ENCODE assay signal across 8 mouse cellular contexts in genomic region chr19:5878362-5878722, GRCm38 (mm10). TPM values are rescaled to one million over a fixed set of nuclear protein-coding genes. Genes with fewer than 3 reads are reported as not detected.
DNase-seq lines count a peak whose midpoint lies in the region; ATAC-seq and TF ChIP-seq lines count a peak whose summit lies in the region.

No protein-coding gene starts in this region.

- CTCF ChIA-PET in Patski (lab: Charles Lee) = interaction anchor here (1.2 to 8.7 kb wide), 5 partner anchors 17 to 91 kb away, joined by 3 to 74 read pairs (median 5); no protein-coding TSS in a partner anchor

- no peak for TF ChIP-seq CTCF in Patski (IDR thresholded peaks at IDR 0.05)

- 70% methylated on average over 7 of the region's 7 CpGs for WGBS in hindbrain, embryonic 15.5 days
- WGBS in liver, embryonic 13.5 days (ENCODE audit: insufficient replicate concordance) = 48% methylated on average over 7 of the region's 7 CpGs
- WGBS in stomach, embryonic 14.5 days = 68% methylated on average over 7 of the region's 7 CpGs

- H3K9me3 ChIP-seq in hindbrain, embryonic 15.5 days = no peaks in the 10 kb centered on the region
- no peaks in the 10 kb centered on the region for H3K9me3 ChIP-seq in liver, embryonic 13.5 days (replicated peaks)
- no peaks in the 10 kb centered on the region for H3K9me3 ChIP-seq in stomach, embryonic 14.5 days (ENCODE audit: control insufficient read depth, low read depth, low read length)

- POLR2A ChIA-PET in Patski (lab: Charles Lee) = interaction anchor here (0.7 to 6.3 kb wide), 5 partner anchors 32 to 91 kb away, joined by 3 to 47 read pairs (median 15); no protein-coding TSS in a partner anchor

- peak; percentile 53 to 57 for DNase-seq in cerebellum, postnatal 10 days
- DNase-seq in cerebellum, postnatal 4 days (ENCODE audit: low spot score in 2 of 2) = no peak
- DNase-seq in Patski (ENCODE audit: low read depth, low spot score) = no peak
- no peak for DNase-seq in liver, embryonic 13.5 days
- no peak for DNase-seq in frontal cortex, adult 2 months (ENCODE audit: extremely low spot score in 1 of 2, low spot score in 1 of 2)

- H3K27ac ChIP-seq in hindbrain, embryonic 15.5 days (replicated peaks) = no peak overlapping the region
- peak overlapping the region; percentile 81 for H3K27ac ChIP-seq in liver, embryonic 13.5 days
- no peak overlapping the region for H3K27ac ChIP-seq in stomach, embryonic 14.5 days (ENCODE audit: low read length)

- no peak overlapping the region for H3K9ac ChIP-seq in hindbrain, embryonic 15.5 days
- H3K9ac ChIP-seq in liver, embryonic 13.5 days = peak overlapping the region; percentile 58
- H3K9ac ChIP-seq in stomach, embryonic 14.5 days (replicated peaks; ENCODE audit: low read depth, low read length) = 0 out of 2 replicates have a peak overlapping the region, but pooled peaks have one; percentile 18

- H3K27me3 ChIP-seq in Patski = no peaks in the 10 kb centered on the region
- no peaks in the 10 kb centered on the region for H3K27me3 ChIP-seq in hindbrain, embryonic 15.5 days
- H3K27me3 ChIP-seq in liver, embryonic 13.5 days = no peaks in the 10 kb centered on the region
- no peaks in the 10 kb centered on the region for H3K27me3 ChIP-seq in stomach, embryonic 14.5 days (ENCODE audit: control insufficient read depth, insufficient read depth, low read length)

- H3K4me2 ChIP-seq in hindbrain, embryonic 15.5 days = peak overlapping the region; percentile 4
- peak overlapping the region; percentile 46 for H3K4me2 ChIP-seq in liver, embryonic 13.5 days
- H3K4me2 ChIP-seq in stomach, embryonic 14.5 days (replicated peaks; ENCODE audit: low read depth, low read length) = 0 out of 2 replicates have a peak overlapping the region, but pooled peaks have one; percentile 10

- H3K4me3 ChIP-seq in hindbrain, embryonic 15.5 days = no peak overlapping the region
- peak overlapping the region; percentile 30 for H3K4me3 ChIP-seq in liver, embryonic 13.5 days (replicated peaks)
- H3K4me3 ChIP-seq in stomach, embryonic 14.5 days (ENCODE audit: low read depth, low read length) = no peak overlapping the region

- peaks cover 22% of the 10 kb centered on the region for H3K4me1 ChIP-seq in hindbrain, embryonic 15.5 days (replicated peaks)
- H3K4me1 ChIP-seq in liver, embryonic 13.5 days (replicated peaks) = peaks cover 82% of the 10 kb centered on the region
- peaks cover 11% of the 10 kb centered on the region; the same call in 1 of the 2 replicates for H3K4me1 ChIP-seq in stomach, embryonic 14.5 days (ENCODE audit: control insufficient read depth, insufficient read depth, low read length)

- in situ Hi-C loops in Patski (cut with MboI; ENCODE audit: low pct_unique_long_range_greater_than_20kb) = loop anchor here (5.0 kb wide), 1 partner anchor 86 kb away; no protein-coding TSS in a partner anchor

- peak; percentile 18 for ATAC-seq in Patski
- ATAC-seq in hindbrain, embryonic 15.5 days (ENCODE audit: low FRiP score, low read depth) = no peak
- ATAC-seq in liver, embryonic 13.5 days (ENCODE audit: low read depth) = no peak
- ATAC-seq in stomach, embryonic 14.5 days (ENCODE audit: insufficient number of reproducible peaks, insufficient read depth, low FRiP score, low read depth) = no peak
- no peak for ATAC-seq in granulocyte monocyte progenitor cell, adult 5-6 weeks (replicated peaks; ENCODE audit: poor library complexity, severe bottlenecking)

- H3K36me3 ChIP-seq in hindbrain, embryonic 15.5 days = no peaks in the 10 kb centered on the region
- no peaks in the 10 kb centered on the region for H3K36me3 ChIP-seq in liver, embryonic 13.5 days
- H3K36me3 ChIP-seq in stomach, embryonic 14.5 days (ENCODE audit: control insufficient read depth, insufficient read depth, low read length) = no peaks in the 10 kb centered on the region

RNA-seq across cellular contexts. Expression of gene Slc25a45, which starts 0.7 kb away (rescaled TPM):
- 7.1 TPM for polyA plus RNA-seq in Patski (2021)
- polyA plus RNA-seq in hindbrain, embryonic 15.5 days (2015; fragmentation: Nextera tagmentation; extraction: Ambion mirVana) = 2.6 TPM in 2 replicates
- polyA plus RNA-seq in liver, embryonic 13.5 days (2015; fragmentation: Nextera tagmentation; extraction: Ambion mirVana) = 5.7 and 6.8 TPM in 2 replicates
- polyA plus RNA-seq in stomach, embryonic 14.5 days (2014; fragmentation: Nextera tagmentation; extraction: Ambion mirVana) = 1.8 and 2.8 TPM in 2 replicates
- 7.8 and 8.7 TPM in 2 replicates for polyA plus RNA-seq in frontal cortex, adult 2 months (2012; rRNA removed)
- total RNA-seq in granulocyte monocyte progenitor cell, adult 5-6 weeks (2014; fragmentation: Nextera tagmentation) = 38.2 and 44.5 TPM in 2 replicates
- 35.5 and 35.6 TPM in 2 replicates for total RNA-seq in granulocyte monocyte progenitor cell, adult 5-6 weeks (2017)

RNA-seq across cellular contexts. Expression of gene Frmd8, which starts 3.3 kb away (rescaled TPM):
- 30.4 TPM for polyA plus RNA-seq in Patski (2021)
- 17.6 and 18.0 TPM in 2 replicates for polyA plus RNA-seq in hindbrain, embryonic 15.5 days (2015; fragmentation: Nextera tagmentation; extraction: Ambion mirVana)
- 13.9 and 15.8 TPM in 2 replicates for polyA plus RNA-seq in liver, embryonic 13.5 days (2015; fragmentation: Nextera tagmentation; extraction: Ambion mirVana)
- 18.3 and 18.6 TPM in 2 replicates for polyA plus RNA-seq in stomach, embryonic 14.5 days (2014; fragmentation: Nextera tagmentation; extraction: Ambion mirVana)
- 13.1 and 15.6 TPM in 2 replicates for polyA plus RNA-seq in frontal cortex, adult 2 months (2012; rRNA removed)
- 17.9 and 25.4 TPM in 2 replicates for total RNA-seq in granulocyte monocyte progenitor cell, adult 5-6 weeks (2014; fragmentation: Nextera tagmentation)
- total RNA-seq in granulocyte monocyte progenitor cell, adult 5-6 weeks (2017) = 19.0 and 28.4 TPM in 2 replicates

RNA-seq across cellular contexts. Expression of gene Tigd3, which starts 15.6 kb away (rescaled TPM):
- polyA plus RNA-seq in Patski (2021) = 1.2 TPM
- polyA plus RNA-seq in hindbrain, embryonic 15.5 days (2015; fragmentation: Nextera tagmentation; extraction: Ambion mirVana) = 10.7 and 11.7 TPM in 2 replicates
- polyA plus RNA-seq in liver, embryonic 13.5 days (2015; fragmentation: Nextera tagmentation; extraction: Ambion mirVana) = 2.5 TPM in 2 replicates
- polyA plus RNA-seq in stomach, embryonic 14.5 days (2014; fragmentation: Nextera tagmentation; extraction: Ambion mirVana) = 3.1 and 3.2 TPM in 2 replicates
- polyA plus RNA-seq in frontal cortex, adult 2 months (2012; rRNA removed) = 4.6 and 4.9 TPM in 2 replicates
- total RNA-seq in granulocyte monocyte progenitor cell, adult 5-6 weeks (2014; fragmentation: Nextera tagmentation) = 1.1 and 2.5 TPM in 2 replicates
- total RNA-seq in granulocyte monocyte progenitor cell, adult 5-6 weeks (2017) = 2.3 and 4.4 TPM in 2 replicates

RNA-seq across cellular contexts. Expression of gene Dpf2, which starts 34.5 kb away (rescaled TPM):
- 94.5 TPM for polyA plus RNA-seq in Patski (2021)
- polyA plus RNA-seq in hindbrain, embryonic 15.5 days (2015; fragmentation: Nextera tagmentation; extraction: Ambion mirVana) = 111 and 113 TPM in 2 replicates
- 56.7 and 60.0 TPM in 2 replicates for polyA plus RNA-seq in liver, embryonic 13.5 days (2015; fragmentation: Nextera tagmentation; extraction: Ambion mirVana)
- polyA plus RNA-seq in stomach, embryonic 14.5 days (2014; fragmentation: Nextera tagmentation; extraction: Ambion mirVana) = 132 and 148 TPM in 2 replicates
- polyA plus RNA-seq in frontal cortex, adult 2 months (2012; rRNA removed) = 106 and 118 TPM in 2 replicates
- 97.3 and 126 TPM in 2 replicates for total RNA-seq in granulocyte monocyte progenitor cell, adult 5-6 weeks (2014; fragmentation: Nextera tagmentation)
- total RNA-seq in granulocyte monocyte progenitor cell, adult 5-6 weeks (2017) = 62.7 and 108 TPM in 2 replicates

RNA-seq across cellular contexts. Expression of gene Cdc42ep2, which starts 46.3 kb away (rescaled TPM):
- polyA plus RNA-seq in Patski (2021) = 6.5 TPM
- polyA plus RNA-seq in hindbrain, embryonic 15.5 days (2015; fragmentation: Nextera tagmentation; extraction: Ambion mirVana) = 19.0 and 20.3 TPM in 2 replicates
- 2.7 and 3.0 TPM in 2 replicates for polyA plus RNA-seq in liver, embryonic 13.5 days (2015; fragmentation: Nextera tagmentation; extraction: Ambion mirVana)
- polyA plus RNA-seq in stomach, embryonic 14.5 days (2014; fragmentation: Nextera tagmentation; extraction: Ambion mirVana) = 7.3 and 7.4 TPM in 2 replicates
- polyA plus RNA-seq in frontal cortex, adult 2 months (2012; rRNA removed) = 7.7 and 9.1 TPM in 2 replicates
- total RNA-seq in granulocyte monocyte progenitor cell, adult 5-6 weeks (2014; fragmentation: Nextera tagmentation) = 0.23 TPM in 1 of 2 replicates, not detected in the other
- total RNA-seq in granulocyte monocyte progenitor cell, adult 5-6 weeks (2017) = not detected in 2 replicates

Comparison
In these comparisons a context has a peak if more than half of its experiments do, and no peak if none do; other contexts are left out.
1. DNase-seq: peak in cerebellum, postnatal 10 days (2 of 2); none in cerebellum, postnatal 4 days (0 of 2), Patski (single experiment), liver, embryonic 13.5 days (single experiment) and frontal cortex, adult 2 months (0 of 2).
2. Peak in every context shown above with its lines, with median percentiles within 50 percentile points of each other: H3K4me2 ChIP-seq.